ENCODE assay signal across 13 mouse cellular contexts in genomic region chr17:14175704-14176103, GRCm38 (mm10). TPM values are rescaled to one million over a fixed set of nuclear protein-coding genes. Genes with fewer than 3 reads are reported as not detected.
DNase-seq lines count a peak whose midpoint lies in the region; ATAC-seq lines count a peak whose summit lies in the region.
"Had no signal": no experiment of that assay in that cellular context is flagged by ENCODE, and none has a peak within 500 bp of the region (broad histone marks: within the 10 kb centered on the region; RNA-seq: fewer than 3 reads in every experiment).

No protein-coding gene starts in this region.

- intact Hi-C loops in left cerebral cortex, postnatal 4 days (cut with DNase I) = no loop called here
- intact Hi-C loops in heart, postnatal 25 days (cut with DNase I) = no loop called here

- no peak; the same call in 1 of the 2 replicates for ATAC-seq in cerebellum, adult (ENCODE audit: insufficient number of reproducible peaks, low FRiP score, low TSS enrichment)
- no peak for ATAC-seq in granulocyte monocyte progenitor cell, adult 5-6 weeks (replicated peaks; ENCODE audit: poor library complexity, severe bottlenecking)
- ATAC-seq: midbrain, embryonic 16.5 days had no signal

- DNase-seq in cerebellum, postnatal 10 days = peak; percentile 76 to 88
- peak; percentile 89 for DNase-seq in brain, adult 2 months (ENCODE audit: low read depth, low spot score)
- peak; percentile 76 for DNase-seq in layer of hippocampus, adult 9-11 months
- DNase-seq in left cerebral cortex, postnatal 4 days = peak; percentile 79
- no peak for DNase-seq in Muller cell, postnatal 12 days (ENCODE audit: inconsistent ontology term)
- no peak for DNase-seq in heart, postnatal 25 days (ENCODE audit: low spot score)
- DNase-seq: heart, adult 18-20 months; kidney, adult 9 months; lung, postnatal 4 days had no signal

RNA-seq across cellular contexts. Expression of gene Dact2, which starts 28.4 kb away (rescaled TPM):
- total RNA-seq in left cerebral cortex, postnatal 4 days (2021) = 10 to 100 TPM in 1 of 2 experiments, 1 to 10 TPM in 1; 9.4 to 13.1 TPM
- not detected in 2 replicates for total RNA-seq in granulocyte monocyte progenitor cell, adult 5-6 weeks (2014; fragmentation: Nextera tagmentation)
- not detected in 2 replicates for total RNA-seq in granulocyte monocyte progenitor cell, adult 5-6 weeks (2017)
- 1 to 10 TPM in 1 of 2 experiments, under 1 TPM in 1; 0.92 to 1.8 TPM for total RNA-seq in heart, postnatal 25 days (2021)
- total RNA-seq: neutrophil, adult 5-6 weeks had no signal

Comparison
In these comparisons a context has a peak if more than half of its experiments do, and no peak if none do; other contexts are left out.
1. DNase-seq: peak in cerebellum, postnatal 10 days (2 of 2), brain, adult 2 months (single experiment), layer of hippocampus, adult 9-11 months (single experiment) and left cerebral cortex, postnatal 4 days (single experiment); none in Muller cell, postnatal 12 days (single experiment) and heart, postnatal 25 days (single experiment).